Mouse (Mus musculus): ENCODE results near the gene Cd247. TPM values are rescaled to one million over a fixed set of nuclear protein-coding genes. Genes with fewer than 3 reads are reported as not detected.

The Cd247 gene
- total and polyA plus RNA-seq, 2 experiments from 2014 or later = 0.41 TPM; not detected in 1

DNA sequence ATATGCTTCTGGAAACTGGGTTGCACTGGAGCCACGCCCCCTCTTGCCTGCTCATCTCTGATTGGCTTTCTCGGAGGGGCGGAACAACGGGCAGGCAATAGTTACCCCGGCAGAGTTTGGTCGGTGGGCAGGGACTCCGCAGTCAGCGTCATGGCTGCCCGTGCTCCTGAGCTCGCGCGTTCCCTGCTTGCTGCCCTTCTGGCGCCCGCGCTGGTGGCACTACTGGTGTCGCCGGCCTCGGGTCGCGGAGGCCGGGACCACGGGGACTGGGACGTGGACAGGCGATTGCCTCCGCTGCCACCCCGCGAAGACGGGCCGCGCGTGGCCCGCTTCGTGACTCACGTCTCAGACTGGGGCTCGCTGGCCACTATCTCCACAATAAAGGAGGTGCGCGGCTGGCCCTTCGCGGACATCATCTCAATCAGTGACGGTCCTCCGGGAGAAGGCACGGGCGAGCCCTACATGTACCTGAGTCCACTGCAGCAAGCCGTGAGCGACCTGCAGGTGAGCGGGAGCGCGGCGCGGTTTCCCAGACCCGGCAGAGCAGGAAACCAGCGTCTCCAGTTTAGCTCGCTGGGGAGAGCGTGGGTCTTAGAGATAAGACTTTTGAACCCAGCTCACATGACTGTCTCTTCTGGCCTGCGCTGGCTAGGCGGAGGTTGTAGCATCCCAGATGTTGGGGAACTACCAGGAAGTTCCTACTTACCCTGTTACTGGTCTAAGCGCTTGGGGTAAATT is 24.7 kb upstream of the Cd247 start, which contains the start of gene Creg1:
TSS of gene Creg1 (plus strand) at position 112 of the 738 bp plus-strand sequence.
- H3K4me2 ChIP-seq (ENCODE audit: low read depth, low read length) = peak within 1 kb of the TSS; percentile 89
- peak within 1 kb of the TSS; percentile 63 for H3K27ac ChIP-seq (ENCODE audit: low read depth)
- no peaks in the 10 kb centered on the region for H3K9me3 ChIP-seq (replicated peaks; ENCODE audit: control insufficient read depth, low read length)
- DNase-seq (ENCODE audit: low spot score) (peak; percentile 96), ATAC-seq (ENCODE audit: insufficient read depth, low read depth) (peak; percentile 98)
- H3K27me3 ChIP-seq (ENCODE audit: control insufficient read depth, insufficient read depth, low read length) = no peaks in the 10 kb centered on the region
- peak within 1 kb of the TSS; percentile 77 for H3K4me3 ChIP-seq (ENCODE audit: low read depth, low read length)
- peak within 1 kb of the TSS; percentile 75 for H3K9ac ChIP-seq (replicated peaks; ENCODE audit: low read depth, low read length)
- WGBS = 0% methylated on average over 57 of the region's 57 CpGs
- peaks cover 8% of the 10 kb centered on the region; the same call in 1 of the 2 replicates for H3K4me1 ChIP-seq (ENCODE audit: control insufficient read depth, insufficient read depth)
- no peaks in the 10 kb centered on the region for H3K36me3 ChIP-seq (replicated peaks; ENCODE audit: control insufficient read depth, insufficient read depth, low read length)
- TF ChIP-seq CTCF (IDR thresholded peaks at IDR 0.05; ENCODE audit: low read depth) = no peak
- 0 out of 2 replicates have a peak, but pooled peaks have one; percentile 25 for TF ChIP-seq EP300 (IDR thresholded peaks at IDR 0.05; ENCODE audit: low read depth)

DNA sequence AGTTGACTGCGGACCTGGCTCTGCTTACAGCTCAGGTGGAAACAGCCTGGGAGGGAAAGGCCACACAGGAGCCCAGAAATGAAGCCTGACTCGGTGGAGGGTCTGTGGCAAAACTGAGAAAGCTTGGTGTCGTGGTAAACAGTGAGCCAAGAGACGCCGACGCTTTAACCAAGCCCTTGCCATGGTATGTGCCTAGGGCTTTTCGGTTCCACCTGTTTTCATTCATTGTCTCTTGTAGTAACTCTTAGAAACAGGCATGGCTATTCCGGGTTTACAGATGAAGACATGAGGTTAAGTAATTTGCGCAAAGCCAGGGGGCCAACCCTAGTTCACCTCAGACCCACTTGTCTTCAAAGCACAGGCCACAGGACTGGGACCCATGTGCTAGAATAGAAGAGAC is 23.9 kb upstream of the Cd247 start:
- Histone ChIP-seq H3K4me2 (ENCODE audit: low read depth, low read length) (peak overlapping the region; percentile 89), H3K9ac (replicated peaks; ENCODE audit: low read depth, low read length) (0 out of 2 replicates have a peak overlapping the region, but pooled peaks have one; percentile 75), H3K36me3 (replicated peaks; ENCODE audit: control insufficient read depth, insufficient read depth, low read length) (no peaks in the 10 kb centered on the region), H3K27ac (ENCODE audit: low read depth) (no peak overlapping the region), H3K4me3 (ENCODE audit: low read depth, low read length) (peak overlapping the region; percentile 77), H3K9me3 (replicated peaks; ENCODE audit: control insufficient read depth, low read length) (no peaks in the 10 kb centered on the region), H3K4me1 (ENCODE audit: control insufficient read depth, insufficient read depth) (peaks cover 8% of the 10 kb centered on the region; the same call in 1 of the 2 replicates), H3K27me3 (ENCODE audit: control insufficient read depth, insufficient read depth, low read length) (no peaks in the 10 kb centered on the region)
- TF ChIP-seq EP300 (IDR thresholded peaks at IDR 0.05; ENCODE audit: low read depth) = no peak
- no peak for TF ChIP-seq CTCF (IDR thresholded peaks at IDR 0.05; ENCODE audit: low read depth)
- WGBS = 66% methylated on average over 9 of the region's 9 CpGs
- no peak for DNase-seq (ENCODE audit: low spot score)
- ATAC-seq (ENCODE audit: insufficient read depth, low read depth) = no peak

DNA sequence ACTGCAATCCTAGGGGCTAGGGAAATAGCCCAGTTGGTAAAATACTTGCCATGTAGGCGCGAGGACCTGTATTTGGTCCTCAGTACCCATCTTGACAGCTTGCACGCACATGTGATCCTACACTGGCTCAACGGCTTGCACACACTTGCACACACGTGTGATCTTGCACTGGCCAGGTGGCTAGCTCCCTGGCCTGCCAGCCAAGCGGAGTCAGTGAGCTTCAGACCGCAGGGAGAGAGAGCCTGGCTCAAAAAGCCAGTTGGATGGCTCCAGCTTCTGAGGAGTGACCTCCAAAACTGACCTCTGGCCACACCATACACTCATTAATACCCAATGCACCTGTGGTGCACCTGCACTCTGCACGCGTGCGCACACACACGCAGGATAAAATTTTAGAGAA is 23.4 kb upstream of the Cd247 start:
- DNase-seq (ENCODE audit: low spot score) = no peak
- H3K4me1 ChIP-seq (ENCODE audit: control insufficient read depth, insufficient read depth) = peaks cover 8% of the 10 kb centered on the region; the same call in 1 of the 2 replicates
- H3K27ac ChIP-seq (ENCODE audit: low read depth) = no peak overlapping the region
- H3K27me3 ChIP-seq (ENCODE audit: control insufficient read depth, insufficient read depth, low read length) = no peaks in the 10 kb centered on the region
- WGBS = 87% methylated on average over 11 of the region's 11 CpGs
- H3K9me3 ChIP-seq (replicated peaks; ENCODE audit: control insufficient read depth, low read length) = no peaks in the 10 kb centered on the region
- no peak overlapping the region for H3K4me3 ChIP-seq (ENCODE audit: low read depth, low read length)
- no peak overlapping the region for H3K9ac ChIP-seq (replicated peaks; ENCODE audit: low read depth, low read length)
- H3K4me2 ChIP-seq (ENCODE audit: low read depth, low read length) = peak overlapping the region; percentile 89; the same call in 1 of the 2 replicates
- ATAC-seq (ENCODE audit: insufficient read depth, low read depth) = no peak
- TF ChIP-seq CTCF (IDR thresholded peaks at IDR 0.05; ENCODE audit: low read depth) = no peak
- TF ChIP-seq EP300 (IDR thresholded peaks at IDR 0.05; ENCODE audit: low read depth) = no peak
- no peaks in the 10 kb centered on the region for H3K36me3 ChIP-seq (replicated peaks; ENCODE audit: control insufficient read depth, insufficient read depth, low read length)

DNA sequence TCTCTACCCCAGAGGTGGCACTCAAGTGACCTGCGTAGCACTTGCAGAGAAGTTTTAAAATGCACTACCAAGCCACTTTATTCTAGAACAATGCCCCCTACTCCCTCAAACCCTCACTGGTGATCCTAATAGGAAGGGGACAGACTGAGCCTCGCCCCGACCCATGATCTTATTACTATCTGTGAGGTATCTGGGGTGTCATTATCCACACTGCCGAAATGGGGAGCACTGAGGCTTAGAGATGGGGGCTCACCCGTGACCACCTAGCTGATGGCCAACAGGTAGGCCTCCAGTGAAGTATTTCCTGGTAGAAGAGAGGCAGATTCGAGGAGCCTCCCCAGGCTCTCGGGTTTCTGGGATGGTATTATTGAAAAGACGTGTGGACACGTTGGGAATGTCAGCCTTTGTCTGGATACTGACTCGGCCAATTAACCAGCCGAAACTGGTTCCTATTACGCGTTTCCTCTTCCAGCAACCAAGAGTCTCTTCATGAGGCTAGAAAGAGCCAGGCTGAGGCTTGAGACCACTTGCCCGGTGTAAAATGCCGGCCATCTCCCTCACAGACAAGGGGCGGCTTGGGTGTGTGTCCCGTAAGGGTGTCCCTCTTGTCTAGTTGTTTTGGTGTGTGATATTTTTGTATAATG is 22.7 kb upstream of the Cd247 start:
- Histone ChIP-seq H3K9me3 (replicated peaks; ENCODE audit: control insufficient read depth, low read length) (no peaks in the 10 kb centered on the region), H3K36me3 (replicated peaks; ENCODE audit: control insufficient read depth, insufficient read depth, low read length) (peaks cover 5% of the 10 kb centered on the region), H3K4me1 (ENCODE audit: control insufficient read depth, insufficient read depth) (peaks cover 8% of the 10 kb centered on the region; the same call in 1 of the 2 replicates), H3K27ac (ENCODE audit: low read depth) (no peak overlapping the region), H3K4me2 (ENCODE audit: low read depth, low read length) (no peak overlapping the region), H3K9ac (replicated peaks; ENCODE audit: low read depth, low read length) (no peak overlapping the region), H3K27me3 (ENCODE audit: control insufficient read depth, insufficient read depth, low read length) (no peaks in the 10 kb centered on the region), H3K4me3 (ENCODE audit: low read depth, low read length) (no peak overlapping the region)
- TF ChIP-seq EP300 (IDR thresholded peaks at IDR 0.05; ENCODE audit: low read depth) = no peak
- TF ChIP-seq CTCF (IDR thresholded peaks at IDR 0.05; ENCODE audit: low read depth) = no peak
- 83% methylated on average over 17 of the region's 17 CpGs for WGBS
- no peak for ATAC-seq (ENCODE audit: insufficient read depth, low read depth)
- no peak for DNase-seq (ENCODE audit: low spot score)

DNA sequence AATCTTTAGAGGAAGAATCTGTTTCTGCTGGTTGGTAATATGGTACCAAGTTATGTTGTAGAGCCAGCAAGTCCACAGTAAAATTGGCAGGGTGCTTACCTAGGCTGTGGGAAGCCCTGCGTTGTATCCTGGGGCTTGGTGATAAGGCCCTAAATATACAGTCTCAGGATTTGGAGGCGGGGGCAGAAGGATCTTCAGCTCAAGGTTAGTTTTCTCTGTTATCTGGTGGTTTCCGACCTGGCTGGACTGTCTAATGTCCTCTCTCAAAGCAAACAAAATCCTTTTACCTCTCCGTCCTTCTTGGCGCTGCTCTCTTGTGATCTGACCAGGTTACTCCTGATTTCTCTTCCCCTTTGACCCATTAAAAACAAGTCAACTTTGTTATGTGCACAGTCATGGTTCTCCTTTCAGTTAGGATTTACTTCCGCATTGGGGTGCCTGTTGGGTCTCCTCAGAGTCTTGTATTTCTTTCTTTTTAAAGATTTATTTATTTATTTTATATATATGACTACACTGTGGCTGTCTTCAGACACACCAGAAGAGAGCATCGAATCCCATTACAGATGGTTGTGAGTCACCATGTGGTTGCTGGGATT is 22.1 kb upstream of the Cd247 start:
- Histone ChIP-seq H3K4me3 (ENCODE audit: low read depth, low read length) (no peak overlapping the region), H3K9me3 (replicated peaks; ENCODE audit: control insufficient read depth, low read length) (no peaks in the 10 kb centered on the region), H3K27ac (ENCODE audit: low read depth) (no peak overlapping the region), H3K4me1 (ENCODE audit: control insufficient read depth, insufficient read depth) (peaks cover 8% of the 10 kb centered on the region; the same call in 1 of the 2 replicates), H3K27me3 (ENCODE audit: control insufficient read depth, insufficient read depth, low read length) (no peaks in the 10 kb centered on the region), H3K9ac (replicated peaks; ENCODE audit: low read depth, low read length) (no peak overlapping the region), H3K4me2 (ENCODE audit: low read depth, low read length) (no peak overlapping the region), H3K36me3 (replicated peaks; ENCODE audit: control insufficient read depth, insufficient read depth, low read length) (peaks cover 6% of the 10 kb centered on the region)
- 71% methylated on average over 7 of the region's 7 CpGs for WGBS
- no peak for DNase-seq (ENCODE audit: low spot score)
- TF ChIP-seq EP300 (IDR thresholded peaks at IDR 0.05; ENCODE audit: low read depth) = no peak
- no peak for TF ChIP-seq CTCF (IDR thresholded peaks at IDR 0.05; ENCODE audit: low read depth)
- no peak for ATAC-seq (ENCODE audit: insufficient read depth, low read depth)

Measured in heart, postnatal 0 days (tissue).